ENCODE assay signal across 23 mouse cellular contexts in genomic region chr8:99532686-99533415, GRCm38 (mm10).
DNase-seq lines count a peak whose midpoint lies in the region; ATAC-seq and TF ChIP-seq lines count a peak whose summit lies in the region.
"Had no signal": no experiment of that assay in that cellular context is flagged by ENCODE, and none has a peak within 500 bp of the region (broad histone marks: within the 10 kb centered on the region; RNA-seq: fewer than 3 reads in every experiment).

No protein-coding gene starts in this region.

- intact Hi-C loops in left cerebral cortex, postnatal 36 days (cut with DNase I): no loop called here
- intact Hi-C loops in heart, postnatal 25 days (cut with DNase I): no loop called here

- no peak overlapping the region for H3K4me3 ChIP-seq in forebrain, embryonic 14.5 days (ENCODE audit: low read depth, low read length)
- H3K4me3 ChIP-seq in forebrain, embryonic 12.5 days (replicated peaks): no peak overlapping the region
- H3K4me3 ChIP-seq in limb, embryonic 14.5 days (replicated peaks; ENCODE audit: low read length): no peak overlapping the region
- no peak overlapping the region for H3K4me3 ChIP-seq in limb, embryonic 10.5 days
- H3K4me3 ChIP-seq: erythroblast, embryonic 14.5 days; liver, embryonic 13.5 days had no signal

- no peak overlapping the region for H3K27ac ChIP-seq in forebrain, embryonic 14.5 days (ENCODE audit: low read depth, low read length)
- no peak overlapping the region for H3K27ac ChIP-seq in forebrain, embryonic 12.5 days
- no peak overlapping the region for H3K27ac ChIP-seq in limb, embryonic 14.5 days (replicated peaks; ENCODE audit: low read depth, low read length)
- no peak overlapping the region for H3K27ac ChIP-seq in limb, embryonic 10.5 days
- H3K27ac ChIP-seq: liver, embryonic 13.5 days; stomach, postnatal 0 days had no signal

- H3K9me3 ChIP-seq in forebrain, embryonic 14.5 days (replicated peaks; ENCODE audit: control insufficient read depth, low read length): no peaks in the 10 kb centered on the region
- no peaks in the 10 kb centered on the region for H3K9me3 ChIP-seq in forebrain, embryonic 12.5 days
- H3K9me3 ChIP-seq in limb, embryonic 14.5 days (ENCODE audit: control insufficient read depth, low read length): no peaks in the 10 kb centered on the region
- no peaks in the 10 kb centered on the region for H3K9me3 ChIP-seq in limb, embryonic 10.5 days (replicated peaks)
- H3K9me3 ChIP-seq: liver, embryonic 13.5 days had no signal

- no peak overlapping the region for H3K9ac ChIP-seq in forebrain, embryonic 14.5 days (ENCODE audit: low read length)
- no peak overlapping the region for H3K9ac ChIP-seq in forebrain, embryonic 12.5 days
- H3K9ac ChIP-seq in limb, embryonic 14.5 days (ENCODE audit: low read depth, low read length, severe bottlenecking): no peak overlapping the region
- H3K9ac ChIP-seq: liver, embryonic 13.5 days had no signal

- TF ChIP-seq POLR2A in limb, embryonic 14.5 days (IDR thresholded peaks at IDR 0.05; ENCODE audit: borderline replicate concordance, extremely low read depth, insufficient read depth, insufficient read length): no peak

- no peaks in the 10 kb centered on the region for H3K4me1 ChIP-seq in forebrain, embryonic 14.5 days (ENCODE audit: control insufficient read depth, insufficient read depth, low read length)
- H3K4me1 ChIP-seq in forebrain, embryonic 12.5 days: no peaks in the 10 kb centered on the region
- H3K4me1 ChIP-seq in limb, embryonic 14.5 days (ENCODE audit: control insufficient read depth, insufficient read depth, low read length): no peaks in the 10 kb centered on the region
- no peaks in the 10 kb centered on the region for H3K4me1 ChIP-seq in limb, embryonic 10.5 days
- H3K4me1 ChIP-seq: liver, embryonic 13.5 days had no signal

- WGBS in forebrain, embryonic 14.5 days: 91% methylated on average over 8 of the region's 8 CpGs
- WGBS in forebrain, embryonic 12.5 days: 91% methylated on average over 8 of the region's 8 CpGs
- WGBS in limb, embryonic 14.5 days: 87% methylated on average over 8 of the region's 8 CpGs
- 90% methylated on average over 8 of the region's 8 CpGs for WGBS in limb, embryonic 10.5 days

- DNase-seq in forebrain, embryonic 14.5 days (ENCODE audit: low spot score): peak; percentile 17
- DNase-seq in limb, embryonic 14.5 days (ENCODE audit: low spot score): peak; percentile 4
- DNase-seq in limb, embryonic 10.5 days (ENCODE audit: low spot score): no peak
- DNase-seq in frontal cortex, postnatal 36 days (ENCODE audit: low spot score in 2 of 2): peak; percentile 9 to 66
- peak; percentile 11 for DNase-seq in left cerebral cortex, postnatal 36 days (ENCODE audit: low spot score in 2 of 2)
- no peak for DNase-seq in heart, postnatal 25 days (ENCODE audit: low spot score)
- DNase-seq in ovary, postnatal 14 days (ENCODE audit: low spot score): no peak
- DNase-seq: adrenal gland, postnatal 14 days; B cell, adult 2 months; cerebellum, adult 8-10 months; heart, postnatal 14 days; kidney, adult 18-20 months; kidney, postnatal 36 days; liver, embryonic 13.5 days; lung, postnatal 10 days; midbrain, embryonic 14.5 days; retina, postnatal 1 day; thymus, postnatal 25 days had no signal

- no peak for ATAC-seq in forebrain, embryonic 14.5 days
- no peak for ATAC-seq in forebrain, embryonic 12.5 days (ENCODE audit: low FRiP score)
- ATAC-seq in limb, embryonic 14.5 days (ENCODE audit: low FRiP score, low read depth): no peak
- ATAC-seq: hindbrain, embryonic 16.5 days had no signal

- no peaks in the 10 kb centered on the region for H3K27me3 ChIP-seq in forebrain, embryonic 14.5 days (replicated peaks; ENCODE audit: control insufficient read depth, insufficient read depth, low read length)
- H3K27me3 ChIP-seq in forebrain, embryonic 12.5 days: no peaks in the 10 kb centered on the region
- H3K27me3 ChIP-seq in limb, embryonic 14.5 days (ENCODE audit: control insufficient read depth, insufficient read depth, low read length): no peaks in the 10 kb centered on the region
- no peaks in the 10 kb centered on the region for H3K27me3 ChIP-seq in limb, embryonic 10.5 days (ENCODE audit: low read depth, poor library complexity, severe bottlenecking)
- H3K27me3 ChIP-seq: liver, embryonic 13.5 days had no signal

- no peak overlapping the region for H3K4me2 ChIP-seq in forebrain, embryonic 14.5 days (ENCODE audit: low read length)
- H3K4me2 ChIP-seq in forebrain, embryonic 12.5 days: no peak overlapping the region
- no peak overlapping the region for H3K4me2 ChIP-seq in limb, embryonic 14.5 days (replicated peaks; ENCODE audit: low read depth, low read length, severe bottlenecking)
- H3K4me2 ChIP-seq: heart, embryonic 11.5 days; liver, embryonic 13.5 days had no signal

- no peaks in the 10 kb centered on the region for H3K36me3 ChIP-seq in forebrain, embryonic 14.5 days (ENCODE audit: control insufficient read depth, insufficient read depth, low read length)
- no peaks in the 10 kb centered on the region for H3K36me3 ChIP-seq in forebrain, embryonic 12.5 days (replicated peaks)
- H3K36me3 ChIP-seq in limb, embryonic 14.5 days (ENCODE audit: control insufficient read depth, insufficient read depth, low read length): no peaks in the 10 kb centered on the region
- H3K36me3 ChIP-seq in limb, embryonic 10.5 days: no peaks in the 10 kb centered on the region
- H3K36me3 ChIP-seq: liver, embryonic 13.5 days had no signal

Comparison
In these comparisons a context has a peak if more than half of its experiments do, and no peak if none do; other contexts are left out.
1. DNase-seq: peak in forebrain, embryonic 14.5 days (single experiment), limb, embryonic 14.5 days (single experiment), frontal cortex, postnatal 36 days (2 of 2) and left cerebral cortex, postnatal 36 days (2 of 2); none in limb, embryonic 10.5 days (single experiment), heart, postnatal 25 days (single experiment) and ovary, postnatal 14 days (single experiment).